Mouse (Mus musculus) CD4-positive, CD25-positive, alpha-beta regulatory T cell, adult 2 months (primary cell): ENCODE measurements around the gene Magix.
"Not testable (repeated sequence)": the region's sequence is repeated elsewhere in the genome, so short reads cannot be mapped to it uniquely, and the experiment has no call there.

ENCODE experiments used
- DNase-seq: peaks from one replicate; pipeline ENCODE4 v3.0.0-alpha.2; 2012; ENCODE audit warnings: low read depth, low spot score

The Magix gene

GRCm38 (mm10) chrX:7680864-7681263 lies at the start of gene Magix:
Gene Magix (minus strand): TSS chrX:7681251.
- DNase-seq, result no peak

DNA sequence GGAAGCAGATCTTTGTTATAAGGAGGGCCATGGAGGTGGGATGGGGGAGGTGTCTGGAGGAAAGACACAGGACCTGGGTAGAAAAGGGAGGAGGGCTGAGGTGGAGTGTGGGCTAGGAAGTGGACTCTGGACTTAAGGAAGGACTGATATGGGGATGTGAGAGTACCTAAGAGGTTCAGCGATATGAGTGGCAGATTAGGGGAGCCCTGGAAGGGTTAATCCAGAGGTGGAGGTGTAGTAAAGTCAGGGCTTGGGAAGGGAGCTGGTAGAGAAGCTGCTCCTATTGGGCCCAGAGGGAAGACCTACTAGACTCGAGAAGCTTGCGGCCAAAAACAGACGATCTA lies 47.8 kb upstream of the Magix start:
- no peak for DNase-seq

DNA sequence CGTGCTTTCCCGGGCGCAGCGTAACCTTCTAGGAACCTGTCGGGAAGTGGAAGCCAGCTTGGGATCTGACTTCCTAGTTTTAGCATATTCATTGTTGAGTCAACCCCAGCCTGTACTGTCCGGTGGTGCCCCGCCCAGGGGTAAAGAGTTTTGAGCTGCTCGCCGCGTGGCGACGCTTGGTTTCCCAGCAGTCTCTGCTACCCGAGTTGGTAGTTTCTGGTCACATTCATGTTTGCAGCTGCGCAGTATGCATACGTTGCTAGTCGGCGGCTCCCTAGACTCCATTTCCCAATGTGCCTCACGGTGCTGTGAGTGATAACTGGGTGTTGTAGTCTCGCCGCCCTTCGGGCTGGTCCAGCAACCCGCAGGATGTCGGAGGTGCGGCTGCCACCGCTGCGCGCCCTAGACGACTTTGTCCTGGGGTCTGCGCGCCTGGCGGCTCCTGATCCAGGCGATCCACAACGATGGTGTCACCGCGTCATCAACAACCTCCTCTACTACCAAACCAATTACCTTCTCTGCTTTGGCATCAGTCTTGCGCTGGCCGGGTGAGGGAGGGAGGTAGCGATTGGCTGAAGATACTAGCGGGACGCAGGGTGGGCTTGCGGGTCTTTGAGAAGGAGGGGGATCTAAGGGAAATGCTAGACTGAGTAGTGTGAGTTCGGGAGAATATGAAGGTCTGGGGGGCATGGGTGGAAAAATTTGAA lies 47.3 kb upstream of the Magix start, which contains the start of gene Praf2:
Gene Praf2, plus strand, starts transcription at position 225 of the 707 bp plus-strand sequence.
- DNase-seq, result peak; percentile 86

GRCm38 (mm10) chrX:7727176-7727575 lies 46.1 kb upstream of the Magix start:
- DNase-seq, result no peak

DNA sequence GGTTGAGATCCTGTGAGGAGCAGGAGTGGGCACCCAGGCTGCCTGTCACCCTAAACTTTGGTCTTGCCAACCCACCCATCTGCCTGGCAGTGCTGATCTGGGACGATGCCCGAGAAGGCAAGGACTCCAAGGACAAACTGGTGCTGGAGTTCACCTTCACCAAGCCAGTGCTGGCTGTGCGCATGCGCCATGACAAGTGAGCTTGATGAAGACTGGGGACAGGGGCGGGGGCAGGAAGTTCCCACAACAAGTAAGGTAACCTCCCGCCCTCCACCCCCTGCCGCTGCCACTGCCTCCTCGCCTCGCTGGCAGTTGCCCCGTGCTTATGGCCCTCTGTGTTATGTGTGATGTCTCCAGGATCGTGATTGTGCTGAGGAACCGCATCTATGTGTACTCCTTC lies 44.8 kb upstream of the Magix start:
- DNase-seq, result no peak

GRCm38 (mm10) chrX:7724135-7724534 lies 43.1 kb upstream of the Magix start:
- DNase-seq, result no peak

- peak; percentile 24 for DNase-seq
These were observed 41.6 kb upstream of the Magix start for GRCm38 (mm10) chrX:7722691-7723090.

DNA sequence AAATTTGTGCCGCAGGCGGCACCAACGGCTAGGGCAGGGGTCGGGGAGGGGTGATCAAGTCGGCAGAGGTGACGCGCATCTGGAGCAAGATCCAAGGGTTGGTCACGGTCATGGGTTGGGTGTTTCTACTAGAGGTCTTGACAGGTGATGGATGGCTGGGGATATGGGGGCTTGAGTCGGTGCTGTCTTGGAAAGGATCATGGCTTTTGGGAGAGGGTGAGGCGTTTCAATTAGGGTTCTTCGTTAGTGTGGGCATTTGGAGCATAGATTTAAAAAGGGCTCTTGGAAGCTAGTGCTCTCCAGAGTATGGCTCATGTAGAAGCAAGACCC lies 41.2 kb upstream of the Magix start:
- no peak for DNase-seq

DNA sequence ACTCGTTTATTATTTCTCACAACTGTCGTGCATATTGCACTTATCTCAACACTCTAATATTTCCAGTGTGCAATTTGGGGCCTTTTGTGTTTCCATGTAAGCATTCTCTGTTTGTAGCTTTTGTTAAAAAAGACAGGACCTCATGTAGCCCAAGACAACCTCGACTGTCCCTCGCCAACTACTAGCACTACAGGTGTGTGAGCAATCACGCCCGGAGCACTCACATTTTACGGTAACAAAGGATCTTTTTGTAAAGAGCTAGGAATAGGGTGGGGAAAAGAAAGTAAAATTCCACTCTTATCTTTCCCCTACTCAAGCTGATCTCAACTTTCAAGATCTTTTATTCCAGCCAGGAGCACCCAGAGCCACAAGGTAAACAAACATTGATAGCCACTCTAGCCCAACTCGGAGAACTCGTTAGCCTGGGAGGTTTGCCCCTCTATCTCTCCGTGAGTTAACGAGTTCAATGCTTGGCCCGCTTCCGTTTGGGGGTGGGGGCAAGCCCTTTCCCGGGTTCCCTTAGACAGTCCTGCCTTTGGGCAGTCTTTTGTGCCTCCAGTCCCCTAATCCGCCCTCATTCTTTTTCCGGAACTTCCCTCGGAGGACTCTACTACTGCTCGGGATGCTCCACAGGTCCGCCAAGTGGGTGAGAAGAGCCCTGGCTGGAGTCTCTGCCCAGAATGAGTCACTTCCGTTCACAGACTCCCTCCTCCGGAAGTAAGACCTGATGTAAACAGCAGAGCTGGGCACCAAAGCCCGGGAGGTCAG lies 40.6 kb upstream of the Magix start, which contains the start of gene Gm45208:
Gene Gm45208, plus strand, starts transcription at position 732 of the 768 bp plus-strand sequence.
- peak; percentile 80 for DNase-seq

- peak; percentile 57 for DNase-seq
These were observed 35.0 kb upstream of the Magix start for GRCm38 (mm10) chrX:7716058-7716457.

DNA sequence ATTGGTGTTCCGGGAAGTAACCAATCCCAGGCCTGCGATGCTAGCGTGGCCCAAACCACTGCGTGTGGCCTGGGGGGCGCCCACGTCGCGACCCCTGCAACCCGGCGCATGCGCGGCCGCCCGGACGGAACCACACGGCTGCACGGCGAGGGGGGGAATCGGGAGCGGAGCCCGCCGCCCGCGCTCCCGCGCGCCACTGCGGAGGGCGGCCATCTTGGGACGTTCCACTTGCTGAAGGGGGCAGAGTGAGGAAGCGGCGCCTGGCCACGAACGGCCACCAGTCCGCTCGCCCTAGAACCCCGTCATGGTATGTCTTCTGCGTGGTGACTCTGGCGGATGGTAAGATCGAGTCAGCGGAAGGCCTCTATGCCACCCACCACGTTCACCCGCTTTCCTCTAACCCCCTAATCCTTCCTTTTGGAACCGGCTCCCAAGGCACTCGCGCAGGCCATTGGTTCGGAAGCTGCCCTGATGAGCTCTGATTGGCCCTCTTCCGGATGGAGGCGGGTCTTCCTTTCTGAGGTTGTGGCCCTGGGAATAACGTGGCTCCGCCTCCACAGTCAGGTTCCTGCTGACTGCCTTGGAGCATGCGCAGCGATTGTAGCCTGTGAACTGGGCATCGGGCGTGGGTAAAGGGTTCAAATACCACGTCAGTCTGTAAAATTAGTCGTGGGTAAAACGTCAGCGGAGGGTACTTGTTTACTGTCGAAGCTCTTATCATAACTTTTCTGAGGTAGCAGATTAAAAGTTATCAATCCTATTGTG lies 33.3 kb upstream of the Magix start, which contains the start of gene Wdr45:
Gene Wdr45, plus strand, starts transcription at position 199 of the 765 bp plus-strand sequence.
- peak; percentile 95 for DNase-seq

DNA sequence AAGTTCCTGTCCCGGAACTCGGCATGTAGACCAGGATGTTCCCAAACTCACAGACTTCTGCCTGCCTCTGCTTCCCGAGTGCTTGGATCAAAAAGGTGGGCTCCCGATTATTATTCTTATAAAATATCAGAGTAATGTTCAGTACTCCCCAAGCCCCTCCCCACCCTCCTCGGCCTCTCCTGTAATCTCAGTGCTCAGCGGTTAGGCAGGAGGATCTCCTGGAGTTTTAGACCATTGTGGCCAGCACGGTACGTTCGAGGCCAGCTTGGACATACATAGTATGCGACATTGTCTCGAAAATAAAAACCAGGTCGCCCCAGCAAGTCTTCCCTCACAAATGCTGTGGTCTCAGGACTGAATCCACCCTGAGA lies 32.7 kb upstream of the Magix start:
- not testable (repeated sequence) for DNase-seq

DNA sequence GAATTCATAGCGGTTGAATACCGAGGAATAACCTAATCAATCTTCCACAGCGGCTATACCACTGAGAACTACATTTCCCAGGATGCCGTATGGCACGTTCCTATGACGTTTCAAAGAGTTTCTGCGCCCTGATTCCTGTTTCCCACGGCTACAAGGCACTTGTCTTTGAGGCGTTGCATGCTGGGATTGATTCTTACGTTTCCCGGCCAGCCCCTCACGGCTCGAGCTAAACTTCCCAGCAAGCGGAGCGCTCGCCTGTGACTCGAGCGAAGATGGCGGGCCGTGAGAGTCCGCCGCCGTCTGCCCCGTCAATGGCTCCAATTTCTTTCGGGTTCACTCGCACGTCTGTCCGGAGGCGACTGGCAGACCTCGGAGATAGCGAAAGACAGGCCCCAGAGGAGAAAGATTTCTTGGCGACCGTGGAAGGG lies 15.9 kb upstream of the Magix start, which contains the start of gene Gpkow:
Gene Gpkow, plus strand, starts transcription at position 178 of the 428 bp plus-strand sequence.
- peak; percentile 93 for DNase-seq

- no peak for DNase-seq
These were observed 15.5 kb upstream of the Magix start for GRCm38 (mm10) chrX:7696520-7696919.

DNA sequence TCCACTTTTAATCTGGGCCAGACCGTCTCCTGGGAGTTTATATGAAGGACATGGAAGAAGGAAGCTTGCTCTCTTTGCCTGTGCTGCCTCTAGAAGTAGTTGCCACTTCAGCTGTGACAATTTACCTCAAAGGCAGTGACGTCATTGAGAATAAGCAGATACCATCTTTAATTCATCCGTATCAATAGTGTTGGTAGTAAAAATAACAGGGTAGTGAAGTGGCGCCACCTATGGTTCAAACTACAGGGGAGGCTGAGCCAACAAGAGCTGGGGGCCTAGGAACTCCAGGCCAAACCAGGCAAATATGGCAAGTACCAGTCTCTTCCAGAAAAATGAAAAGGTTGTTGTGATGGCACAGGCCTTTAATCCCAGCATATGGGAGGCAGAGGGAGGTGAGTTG lies 11.8 kb upstream of the Magix start:
- DNase-seq, result peak; percentile 87

- no peak for DNase-seq
These were observed 9.4 kb upstream of the Magix start for GRCm38 (mm10) chrX:7690486-7690885.

DNA sequence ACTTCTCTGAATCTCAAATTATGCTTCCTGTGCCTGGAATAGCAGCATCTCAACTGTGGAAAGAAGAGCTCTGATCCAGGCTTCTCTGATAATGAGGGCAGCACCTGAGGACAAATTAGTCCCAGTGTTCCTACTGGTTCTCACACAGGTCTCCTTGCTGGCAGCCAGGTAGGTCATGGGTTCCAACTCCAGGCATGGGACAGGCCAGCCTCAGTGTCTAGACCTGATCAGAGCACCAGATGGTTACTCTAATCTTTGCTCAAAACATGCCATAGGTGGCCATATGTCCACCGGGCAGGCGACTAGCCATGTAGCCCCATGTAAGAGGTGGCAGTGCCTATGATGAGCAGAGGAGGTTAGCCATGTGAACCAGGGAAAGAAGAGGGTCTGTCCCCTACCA lies 7.3 kb upstream of the Magix start:
- no peak for DNase-seq

GRCm38 (mm10) chrX:7680057-7680412 lies 1.0 kb downstream of the Magix start:
- DNase-seq, result no peak

DNA sequence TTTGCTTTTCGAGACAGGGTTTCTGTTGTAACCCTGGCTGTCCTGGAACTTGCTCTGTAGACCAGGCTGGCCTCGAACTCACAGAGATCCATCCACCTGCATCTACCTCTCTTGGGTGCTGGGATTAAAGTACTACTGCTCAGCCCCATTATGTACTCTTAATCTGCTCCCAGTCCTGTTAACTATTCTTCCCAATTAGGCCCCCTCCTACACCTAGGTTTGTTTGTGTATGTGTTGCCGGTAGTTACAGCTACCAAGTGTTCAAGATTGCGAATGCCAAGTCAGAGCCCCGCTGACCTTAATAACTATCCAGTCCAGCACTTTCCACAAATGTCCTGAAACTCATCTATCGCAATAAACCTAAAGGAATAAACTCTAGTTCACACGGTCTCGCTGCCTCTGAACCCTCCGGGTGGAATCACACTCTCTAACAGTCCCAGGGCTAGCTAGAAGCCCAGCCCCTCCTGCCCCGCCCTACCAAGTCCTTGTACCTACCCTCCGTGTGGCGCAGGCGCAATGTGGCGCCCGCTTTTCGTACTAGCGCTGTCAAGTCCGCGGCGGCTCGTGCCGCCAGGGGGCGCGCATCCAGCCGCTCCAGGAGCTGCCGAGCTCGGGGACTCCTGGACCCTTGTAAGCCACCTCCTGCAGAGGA lies 1.5 kb downstream of the Magix start:
- DNase-seq, result peak; percentile 95

DNA sequence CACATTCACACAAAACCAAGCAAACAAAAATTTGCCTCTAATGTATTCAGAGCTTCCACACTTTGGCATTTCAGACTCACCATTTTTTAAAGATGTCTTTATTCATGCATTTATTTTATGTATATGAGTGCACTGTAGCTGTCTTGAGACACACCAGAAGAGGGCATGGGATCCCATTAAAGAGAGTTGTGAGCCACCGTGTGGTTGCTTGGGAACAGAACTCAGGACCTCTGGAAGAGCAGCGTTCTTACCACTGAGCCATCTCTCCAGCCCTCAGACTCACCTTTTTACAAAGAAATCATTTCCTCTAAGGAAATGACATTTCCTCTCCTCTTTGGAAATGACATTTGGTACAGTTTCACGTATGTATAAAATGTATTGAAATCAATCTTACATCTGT lies 2.1 kb downstream of the Magix start:
- DNase-seq, result no peak

DNA sequence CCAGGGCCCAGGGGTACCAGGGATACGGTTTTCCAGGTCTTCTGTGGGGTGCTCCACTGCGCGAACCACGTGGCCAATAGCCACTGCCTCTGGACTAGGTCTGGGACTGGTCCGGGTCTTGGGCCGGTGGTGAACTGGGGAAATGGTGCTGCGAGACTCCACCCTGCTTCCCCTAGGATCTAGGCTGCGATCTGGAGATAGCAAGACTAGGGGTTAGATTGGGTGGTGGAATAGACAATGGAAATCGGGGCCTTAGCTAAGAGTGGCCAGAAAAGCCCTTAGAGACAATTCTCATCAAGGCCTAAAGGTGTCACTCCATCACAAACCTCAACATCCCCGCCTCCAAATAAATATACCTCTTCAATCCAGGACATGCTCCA lies 6.1 kb downstream of the Magix start:
- DNase-seq, result peak; percentile 30
